Mouse (Mus musculus): ENCODE measurements around the gene Olfr49. TPM values are rescaled to one million over a fixed set of nuclear protein-coding genes. Genes with fewer than 3 reads are reported as not detected.

The Olfr49 gene
- polyA plus RNA-seq, 1 experiment, result not detected

DNA sequence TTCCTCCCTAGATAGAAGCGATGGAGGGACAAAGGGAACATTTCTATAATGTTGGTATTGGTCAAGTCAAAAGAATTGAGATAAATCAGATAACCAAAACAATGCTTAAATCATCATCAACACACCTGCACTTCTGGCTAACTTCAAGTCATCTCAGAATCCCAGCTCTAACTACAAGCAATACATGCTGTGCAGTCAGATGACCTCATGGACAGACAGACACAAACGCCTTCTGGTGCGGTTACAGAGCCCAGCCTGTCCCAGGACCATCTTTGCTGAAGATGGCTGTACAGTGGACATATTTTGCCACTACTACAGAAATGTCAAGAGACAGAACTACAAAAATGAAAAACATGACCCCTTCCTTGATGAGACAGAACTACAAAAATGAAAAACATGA, 14.3 kb downstream of the Olfr49 start:
- Histone ChIP-seq H3K4me3 (ENCODE audit: insufficient read depth, low read depth, low read length) (no peak overlapping the region), H3K27ac (replicated peaks; ENCODE audit: low read depth, low read length) (no peak overlapping the region), H3K4me1 (ENCODE audit: control insufficient read depth, insufficient read depth, insufficient read length, low read length) (no peaks in the 10 kb centered on the region)

GRCm38 (mm10) chr14:54269566-54269965, 15.2 kb downstream of the Olfr49 start:
- H3K4me1 ChIP-seq (ENCODE audit: control insufficient read depth, insufficient read depth, insufficient read length, low read length), result no peaks in the 10 kb centered on the region
- no peak overlapping the region for H3K4me3 ChIP-seq (ENCODE audit: insufficient read depth, low read depth, low read length)
- no peak overlapping the region for H3K27ac ChIP-seq (replicated peaks; ENCODE audit: low read depth, low read length)

DNA sequence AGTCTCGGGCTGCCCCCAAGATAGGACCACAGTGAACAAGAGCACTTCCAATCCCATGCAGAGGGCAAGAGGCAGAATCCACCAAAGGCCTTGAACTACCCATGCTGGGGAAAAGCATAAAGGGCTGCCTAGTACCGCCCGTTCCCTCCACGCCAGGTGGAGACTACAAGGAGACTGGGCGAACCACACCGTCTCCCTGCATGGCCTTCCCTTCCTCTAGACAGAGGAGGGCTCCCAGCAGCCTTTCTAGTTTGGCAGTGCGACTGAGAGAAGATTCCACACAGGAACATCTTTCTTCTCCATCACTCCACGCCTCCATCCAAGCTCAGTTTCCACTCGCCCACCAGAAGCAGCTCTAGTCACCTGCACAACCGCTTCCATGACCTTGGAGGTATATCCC, 16.8 kb downstream of the Olfr49 start:
- no peaks in the 10 kb centered on the region for H3K4me1 ChIP-seq (ENCODE audit: control insufficient read depth, insufficient read depth, insufficient read length, low read length)
- no peak overlapping the region for H3K27ac ChIP-seq (replicated peaks; ENCODE audit: low read depth, low read length)
- H3K4me3 ChIP-seq (ENCODE audit: insufficient read depth, low read depth, low read length), result no peak overlapping the region

DNA sequence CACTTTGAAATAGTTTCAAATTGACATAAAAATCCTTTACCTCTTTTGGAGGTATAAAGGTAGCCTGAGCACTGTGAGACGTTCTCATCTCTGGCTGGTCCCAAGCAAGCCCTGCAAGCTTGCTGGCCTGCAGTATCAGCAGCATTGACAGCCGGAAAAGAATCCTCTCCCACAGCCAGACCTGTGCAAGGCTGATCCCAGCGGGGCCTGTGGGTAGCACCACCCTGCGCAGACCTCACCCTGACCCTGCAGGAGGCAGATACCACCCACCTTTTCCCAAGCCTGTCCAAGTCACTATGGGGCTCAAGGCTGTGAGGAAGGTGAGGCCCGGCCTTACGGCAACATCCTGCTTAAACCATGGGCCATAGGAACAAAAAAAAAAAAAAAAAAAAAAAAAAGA, 18.8 kb downstream of the Olfr49 start:
- no peak overlapping the region for H3K27ac ChIP-seq (replicated peaks; ENCODE audit: low read depth, low read length)
- no peak overlapping the region for H3K4me3 ChIP-seq (ENCODE audit: insufficient read depth, low read depth, low read length)
- H3K4me1 ChIP-seq (ENCODE audit: control insufficient read depth, insufficient read depth, insufficient read length, low read length), result no peaks in the 10 kb centered on the region

DNA sequence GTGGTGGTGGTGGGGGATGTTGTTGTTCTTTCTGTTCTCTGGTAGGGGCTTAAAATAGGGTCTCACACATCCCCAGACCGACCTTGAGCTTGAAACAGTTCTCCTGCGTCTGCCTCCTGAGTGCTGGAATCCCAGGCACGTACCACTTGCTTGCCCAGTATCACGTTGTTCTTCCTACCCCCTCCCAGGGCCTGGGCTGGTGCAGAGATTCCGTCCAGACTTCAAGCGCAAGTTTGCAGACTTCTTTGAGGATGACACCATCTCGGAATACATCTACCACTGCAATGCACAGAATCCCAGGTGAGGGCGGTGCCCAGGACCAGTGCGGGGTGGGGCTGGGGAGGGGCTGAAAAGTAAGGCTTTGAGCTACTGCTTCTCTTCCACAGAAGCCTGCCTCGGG, 19.6 kb downstream of the Olfr49 start:
- Histone ChIP-seq H3K4me3 (ENCODE audit: insufficient read depth, low read depth, low read length) (no peak overlapping the region), H3K27ac (replicated peaks; ENCODE audit: low read depth, low read length) (no peak overlapping the region), H3K4me1 (ENCODE audit: control insufficient read depth, insufficient read depth, insufficient read length, low read length) (no peaks in the 10 kb centered on the region)

GRCm38 (mm10) chr14:54264231-54264630, 20.5 kb downstream of the Olfr49 start:
- Histone ChIP-seq H3K4me3 (ENCODE audit: insufficient read depth, low read depth, low read length) (no peak overlapping the region), H3K27ac (replicated peaks; ENCODE audit: low read depth, low read length) (no peak overlapping the region), H3K4me1 (ENCODE audit: control insufficient read depth, insufficient read depth, insufficient read length, low read length) (no peaks in the 10 kb centered on the region)

- no peak overlapping the region for H3K4me3 ChIP-seq (ENCODE audit: insufficient read depth, low read depth, low read length)
- H3K4me1 ChIP-seq (ENCODE audit: control insufficient read depth, insufficient read depth, insufficient read length, low read length), result 0 out of 2 replicates have a peak, but pooled peaks cover 3% of the 10 kb centered on the region
- H3K27ac ChIP-seq (replicated peaks; ENCODE audit: low read depth, low read length), result no peak overlapping the region
Observed at GRCm38 (mm10) chr14:54263099-54263498, 21.6 kb downstream of the Olfr49 start.

DNA sequence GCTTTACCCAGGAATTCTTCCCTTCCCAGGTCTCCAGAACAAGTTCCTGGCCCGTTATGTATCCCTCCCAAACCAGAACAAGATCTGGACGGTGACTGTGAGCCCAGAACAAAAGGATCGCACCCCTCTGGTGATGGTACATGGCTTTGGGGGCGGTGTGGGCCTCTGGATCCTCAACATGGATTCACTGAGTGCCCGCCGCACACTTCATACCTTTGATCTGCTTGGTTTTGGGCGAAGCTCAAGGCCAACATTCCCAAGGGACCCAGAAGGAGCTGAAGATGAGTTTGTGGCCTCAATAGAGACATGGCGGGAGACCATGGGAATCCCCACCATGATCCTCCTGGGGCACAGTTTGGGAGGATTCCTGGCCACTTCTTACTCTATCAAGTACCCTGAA, 22.1 kb downstream of the Olfr49 start:
- 0 out of 2 replicates have a peak, but pooled peaks cover 3% of the 10 kb centered on the region for H3K4me1 ChIP-seq (ENCODE audit: control insufficient read depth, insufficient read depth, insufficient read length, low read length)
- no peak overlapping the region for H3K4me3 ChIP-seq (ENCODE audit: insufficient read depth, low read depth, low read length)
- no peak overlapping the region for H3K27ac ChIP-seq (replicated peaks; ENCODE audit: low read depth, low read length)

DNA sequence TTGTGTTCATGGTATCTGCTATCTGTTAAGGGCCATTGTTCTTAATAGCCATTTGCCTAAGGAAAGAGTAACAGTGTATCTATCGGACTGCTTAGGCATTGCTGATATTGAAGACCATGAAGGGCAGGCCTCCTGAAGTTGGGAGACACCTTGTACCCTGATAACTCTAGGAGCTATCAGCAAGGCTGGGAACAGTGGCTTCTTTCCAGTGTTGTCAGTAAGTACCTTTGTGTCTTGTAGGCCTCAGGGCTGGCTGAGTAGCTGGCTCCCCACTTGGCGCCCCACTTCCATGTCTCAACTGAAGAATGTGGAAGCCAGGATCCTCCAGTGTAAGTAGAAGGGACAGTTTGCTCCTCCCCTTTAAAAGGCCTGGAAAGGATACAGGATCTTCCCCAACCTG, 23.4 kb downstream of the Olfr49 start:
- H3K27ac ChIP-seq (replicated peaks; ENCODE audit: low read depth, low read length), result no peak overlapping the region
- H3K4me1 ChIP-seq (ENCODE audit: control insufficient read depth, insufficient read depth, insufficient read length, low read length), result 0 out of 2 replicates have a peak, but pooled peaks cover 3% of the 10 kb centered on the region
- H3K4me3 ChIP-seq (ENCODE audit: insufficient read depth, low read depth, low read length), result no peak overlapping the region

- Histone ChIP-seq H3K4me3 (ENCODE audit: insufficient read depth, low read depth, low read length) (peak overlapping the region; percentile 83), H3K4me1 (ENCODE audit: control insufficient read depth, insufficient read depth, insufficient read length, low read length) (0 out of 2 replicates have a peak, but pooled peaks cover 3% of the 10 kb centered on the region), H3K27ac (replicated peaks; ENCODE audit: low read depth, low read length) (no peak overlapping the region)
Observed at GRCm38 (mm10) chr14:54260196-54260595, 24.5 kb downstream of the Olfr49 start.

DNA sequence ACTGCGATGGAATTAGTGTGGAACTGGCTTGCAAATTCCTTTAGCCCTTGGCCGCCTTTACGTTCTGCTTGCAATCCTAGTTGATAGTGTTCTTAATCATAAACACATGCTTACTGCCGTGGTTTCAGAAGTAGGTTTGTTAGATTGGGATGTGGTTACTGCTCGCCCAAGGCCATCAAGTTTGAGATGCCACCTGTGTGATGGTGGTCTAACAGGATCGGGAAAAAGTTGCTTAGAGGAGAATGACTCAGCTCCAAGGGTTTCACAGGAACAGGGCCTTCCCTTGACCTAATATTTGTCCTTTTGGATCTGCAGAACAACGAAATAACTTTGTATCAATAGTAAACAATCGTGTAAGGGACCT, 25.0 kb downstream of the Olfr49 start:
- 0 out of 2 replicates have a peak, but pooled peaks cover 3% of the 10 kb centered on the region for H3K4me1 ChIP-seq (ENCODE audit: control insufficient read depth, insufficient read depth, insufficient read length, low read length)
- 0 out of 2 replicates have a peak overlapping the region, but pooled peaks have one; percentile 7 for H3K27ac ChIP-seq (replicated peaks; ENCODE audit: low read depth, low read length)
- peak overlapping the region; percentile 83 for H3K4me3 ChIP-seq (ENCODE audit: insufficient read depth, low read depth, low read length)

GRCm38 (mm10) chr14:54259003-54259721, 25.6 kb downstream of the Olfr49 start:
- Histone ChIP-seq H3K4me1 (ENCODE audit: control insufficient read depth, insufficient read depth, insufficient read length, low read length) (0 out of 2 replicates have a peak, but pooled peaks cover 3% of the 10 kb centered on the region), H3K4me3 (ENCODE audit: insufficient read depth, low read depth, low read length) (peak overlapping the region; percentile 83), H3K27ac (replicated peaks; ENCODE audit: low read depth, low read length) (peak overlapping the region; percentile 7; the same call in 1 of the 2 replicates)

DNA sequence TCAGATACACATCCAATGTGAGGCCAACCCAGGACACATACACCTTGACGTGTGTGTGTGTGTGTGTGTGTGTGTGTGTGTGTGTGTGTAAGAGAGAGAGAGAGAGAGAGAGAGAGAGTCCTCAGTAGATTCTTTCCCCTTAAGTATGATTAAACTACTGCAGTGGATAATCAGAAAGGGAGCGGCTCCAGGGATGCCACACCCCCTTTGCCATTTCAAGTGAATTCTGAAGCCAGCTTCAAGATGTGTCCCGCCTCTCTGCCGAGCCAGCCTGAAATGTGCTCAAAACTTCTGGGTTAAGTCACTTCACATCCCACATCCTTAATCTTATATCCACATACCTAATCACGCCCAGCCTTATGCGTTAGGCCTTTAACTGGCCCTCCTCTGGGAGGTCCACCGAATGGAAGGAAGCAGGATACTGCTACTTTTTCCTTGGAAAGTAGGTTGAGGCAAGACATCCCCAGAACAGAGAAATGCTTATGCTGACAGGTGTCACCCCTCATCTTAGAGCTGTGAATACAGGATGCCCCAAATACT, 26.5 kb downstream of the Olfr49 start:
- H3K27ac ChIP-seq (replicated peaks; ENCODE audit: low read depth, low read length), result no peak overlapping the region

GRCm38 (mm10) chr14:54254670-54255202, 30.0 kb downstream of the Olfr49 start:
- Histone ChIP-seq H3K4me3 (ENCODE audit: insufficient read depth, low read depth, low read length) (no peak overlapping the region), H3K27ac (replicated peaks; ENCODE audit: low read depth, low read length) (no peak overlapping the region), H3K4me1 (ENCODE audit: control insufficient read depth, insufficient read depth, insufficient read length, low read length) (peaks cover 5% of the 10 kb centered on the region; the same call in 1 of the 2 replicates)

More for the DNA sequence above, 26.5 kb downstream of the Olfr49 start:
- Histone ChIP-seq H3K4me3 (ENCODE audit: insufficient read depth, low read depth, low read length) (no peak overlapping the region), H3K4me1 (ENCODE audit: control insufficient read depth, insufficient read depth, insufficient read length, low read length) (0 out of 2 replicates have a peak, but pooled peaks cover 3% of the 10 kb centered on the region)

DNA sequence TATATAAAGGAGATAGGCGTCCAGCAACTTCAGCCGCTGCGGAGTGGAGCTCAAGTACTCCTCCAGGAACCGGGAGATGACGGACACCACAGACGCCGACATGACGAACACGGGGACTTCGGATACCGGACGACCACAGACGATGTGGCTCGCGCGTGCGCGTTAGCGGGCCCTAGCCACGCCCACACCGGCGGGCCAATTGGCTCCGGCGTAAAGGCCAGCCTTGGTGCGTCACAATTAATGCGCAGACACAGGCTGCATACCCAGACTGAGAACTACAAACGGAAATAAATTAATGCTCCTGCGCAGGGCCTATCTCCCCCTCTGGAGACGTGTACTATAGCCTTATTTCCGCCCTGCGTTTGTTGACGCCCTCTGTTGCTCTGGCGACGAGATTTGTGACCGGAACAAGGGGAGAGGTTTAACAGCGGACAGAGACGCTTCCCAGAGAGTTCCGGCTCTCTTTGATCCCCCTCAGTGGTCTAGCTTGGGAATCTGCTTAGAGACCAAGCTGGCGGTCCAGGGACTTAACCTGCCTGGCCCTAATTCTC, 30.9 kb downstream of the Olfr49 start, which contains the start of the genes Dad1 and Abhd4:
Gene Dad1 (minus strand): TSS at position 364 of the 551 bp plus-strand sequence.
Gene Abhd4 (plus strand): TSS at position 448 of the 551 bp plus-strand sequence.
- Histone ChIP-seq H3K4me3 (ENCODE audit: insufficient read depth, low read depth, low read length) (peak within 1 kb of the TSS; percentile 72), H3K4me1 (ENCODE audit: control insufficient read depth, insufficient read depth, insufficient read length, low read length) (peaks cover 4% of the 10 kb centered on the region; the same call in 1 of the 2 replicates), H3K27ac (replicated peaks; ENCODE audit: low read depth, low read length) (peak within 1 kb of the TSS; percentile 89)
